Mouse (Mus musculus) liver, embryonic 14.5 days (tissue): ENCODE results near the gene Gtf2ird2.

Experiments
- CTCF ChIP-seq: IDR thresholded peaks from 2 replicates; pipeline ENCODE4 v1.5.1; 2016; ENCODE audit warnings: antibody characterized with exemption, low read depth, control low read depth
- EP300 ChIP-seq: IDR thresholded peaks from 2 replicates; pipeline ENCODE4 v1.6.1; 2016; ENCODE audit warnings: antibody characterized with exemption, low read depth

- TF ChIP-seq CTCF (no peak), EP300 (no peak)
Measured at GRCm38 (mm10) chr5:134141236-134141635, 42.6 kb upstream of the Gtf2ird2 start.
